Mouse (Mus musculus) thymus, postnatal 36 days (tissue): ENCODE results near the gene Atg9b.

Source experiments
- DNase-seq, 2 experiments: peaks; one replicate each; pipeline ENCODE4 v3.0.0; 2022; ENCODE audit warnings: mixed read lengths in 2 of 2

Gene Atg9b

GRCm38 (mm10) chr5:24391864-24392263 is at the start of gene Atg9b:
Gene Atg9b, minus strand, starts transcription at chr5:24392143.
- no peak for DNase-seq

- no peak for DNase-seq
These were observed 49.2 kb upstream of the Atg9b start for GRCm38 (mm10) chr5:24441187-24441586.

- no peak for DNase-seq
These were observed 42.0 kb upstream of the Atg9b start for GRCm38 (mm10) chr5:24433993-24434392.

GRCm38 (mm10) chr5:24428596-24428995 is 36.7 kb upstream of the Atg9b start:
- no peak for DNase-seq

GRCm38 (mm10) chr5:24427981-24428402 is 36.0 kb upstream of the Atg9b start:
- no peak for DNase-seq

GRCm38 (mm10) chr5:24427285-24427633 is 35.3 kb upstream of the Atg9b start:
- DNase-seq: no peak

- DNase-seq: no peak
These were observed 34.8 kb upstream of the Atg9b start for GRCm38 (mm10) chr5:24426556-24427284.

- peak in 1 of 2 experiments; percentile 51 for DNase-seq
These were observed 34.1 kb upstream of the Atg9b start for GRCm38 (mm10) chr5:24426037-24426432.

GRCm38 (mm10) chr5:24425421-24426036 is 33.6 kb upstream of the Atg9b start:
- DNase-seq: peak; percentile 75 to 79

- peak; percentile 85 to 90 for DNase-seq
These were observed 33.0 kb upstream of the Atg9b start for GRCm38 (mm10) chr5:24424861-24425411.

- no peak for DNase-seq
These were observed 32.2 kb upstream of the Atg9b start for GRCm38 (mm10) chr5:24424004-24424781.

- DNase-seq: peak; percentile 97 to 99
These were observed 31.4 kb upstream of the Atg9b start, which contains the start of the genes Cdk5 and Slc4a2 for GRCm38 (mm10) chr5:24423129-24424003. Gene Cdk5, minus strand, starts transcription at chr5:24423530. Gene Slc4a2, plus strand, starts transcription at chr5:24423837.

- DNase-seq: no peak
These were observed 28.4 kb upstream of the Atg9b start for GRCm38 (mm10) chr5:24420381-24420780.

- DNase-seq: no peak
These were observed 25.6 kb upstream of the Atg9b start for GRCm38 (mm10) chr5:24417587-24417986.

GRCm38 (mm10) chr5:24416222-24416736 is 24.3 kb upstream of the Atg9b start:
- peak; percentile 60 to 66 for DNase-seq

- no peak for DNase-seq
These were observed 22.0 kb upstream of the Atg9b start for GRCm38 (mm10) chr5:24413938-24414337.

- no peak for DNase-seq
These were observed 21.2 kb upstream of the Atg9b start, which contains the start of gene Asic3 for GRCm38 (mm10) chr5:24413042-24413693. Gene Asic3, plus strand, starts transcription at chr5:24413392.

- no peak for DNase-seq
These were observed 20.1 kb upstream of the Atg9b start for GRCm38 (mm10) chr5:24412063-24412462.

- DNase-seq: no peak
These were observed 17.5 kb upstream of the Atg9b start for GRCm38 (mm10) chr5:24409466-24409865.

GRCm38 (mm10) chr5:24408651-24409050 is 16.7 kb upstream of the Atg9b start:
- no peak for DNase-seq

GRCm38 (mm10) chr5:24405389-24405876 is 13.5 kb upstream of the Atg9b start:
- no peak for DNase-seq
